Mouse (Mus musculus) liver, adult 2 months (tissue): Measurements from ENCODE around the gene Fblim1. TPM values are rescaled to one million over a fixed set of nuclear protein-coding genes. Genes with fewer than 3 reads are reported as not detected.

Experiments used
- DNase-seq: peaks from one replicate; pipeline ENCODE4 v3.0.0-alpha.2; 2011; ENCODE audit warnings: low read depth, low spot score; ENCODE audit errors: extremely low read depth
- H3K27ac ChIP-seq: fragments of 200-500 bp; replicated peaks from 2 replicates; pipeline ENCODE4 v1.5.1; 2012; ENCODE audit warnings: low read depth, mild to moderate bottlenecking, control low read depth, inconsistent platforms, low read length; ENCODE audit not compliant: insufficient read depth
- H3K27me3 ChIP-seq: fragments of 200-500 bp; 2 replicates; pipeline ENCODE4 v1.6.1; 2012; ENCODE audit warnings: mild to moderate bottlenecking, moderate library complexity, low read length, inconsistent platforms; ENCODE audit not compliant: control insufficient read depth, insufficient read depth
- H3K36me3 ChIP-seq: fragments of 200-500 bp; 2 replicates; pipeline ENCODE4 v1.6.1; 2012; ENCODE audit warnings: low read length, inconsistent platforms; ENCODE audit not compliant: control insufficient read depth, insufficient read depth
- H3K4me1 ChIP-seq: fragments of 200-500 bp; 2 replicates; pipeline ENCODE4 v1.6.1; 2011; ENCODE audit warnings: low read length; ENCODE audit not compliant: control insufficient read depth, insufficient read depth
- H3K4me3 ChIP-seq: fragments of 200-500 bp; 2 replicates; pipeline ENCODE4 v1.5.1; 2011; ENCODE audit warnings: low read depth, mild to moderate bottlenecking, control low read depth, low read length, moderate library complexity; ENCODE audit not compliant: insufficient read depth
- H3K79me2 ChIP-seq: fragments of 200-500 bp; 2 replicates; pipeline ENCODE4 v1.6.1; 2012; ENCODE audit warnings: inconsistent platforms, mild to moderate bottlenecking, low read length, moderate library complexity; ENCODE audit not compliant: control insufficient read depth, insufficient read depth
- H3K9ac ChIP-seq: fragments of 200-500 bp; 2 replicates; pipeline ENCODE4 v1.6.1; 2012; ENCODE audit warnings: low read depth, mild to moderate bottlenecking, control low read depth, inconsistent platforms, low read length
- CTCF ChIP-seq: fragments of 200-500 bp; IDR thresholded peaks from 2 replicates; pipeline ENCODE4 v1.5.1; 2011; ENCODE audit warnings: low read depth, low read length, control low read depth
- POLR2A ChIP-seq: fragments of 200-500 bp; IDR thresholded peaks from 2 replicates; pipeline ENCODE4 v1.6.1; 2011; ENCODE audit warnings: low read length, control low read depth; ENCODE audit not compliant: insufficient read depth; ENCODE audit errors: extremely low read depth
- WGBS: fragments of 180-500 bp; shearing (Covaris S2); methylation state at CpG from one replicate; pipeline ENCODE4 v1.1.7; 2018; 5-methylcytosine and 5-hydroxymethylcytosine counted together
- polyA plus RNA-seq: library from polyadenylated mRNA; depleted of rRNA; stranded (reverse); fragments of >200 nt; gene quantifications from 2 replicates; pipeline ENCODE4 v1.2.3, GENCODE M21; 2012
- total RNA-seq: library from RNA; depleted of rRNA; stranded (reverse); fragments of >200 nt; gene quantifications from 2 replicates; pipeline ENCODE4 v1.2.3, GENCODE M21; 2014

Fblim1 gene
- total and polyA plus RNA-seq, 2 experiments, result 0.37 to 0.86 TPM

- peak; percentile 87 for DNase-seq
- H3K4me1 ChIP-seq, result peaks cover 16% of the 10 kb centered on the region
- peak overlapping the region; percentile 83 for H3K9ac ChIP-seq
- H3K36me3 ChIP-seq, result peaks cover 2% of the 10 kb centered on the region; the same call in 1 of the 2 replicates
- no peaks in the 10 kb centered on the region for H3K27me3 ChIP-seq
- WGBS, result 9% methylated on average over 22 of the region's 22 CpGs
- peak overlapping the region; percentile 83 for H3K27ac ChIP-seq
- H3K4me3 ChIP-seq, result peak overlapping the region; percentile 73
- peaks cover 4% of the 10 kb centered on the region; the same call in 1 of the 2 replicates for H3K79me2 ChIP-seq
- TF ChIP-seq POLR2A (peak; percentile 76), CTCF (no peak)
These were observed 12.1 kb upstream of the Fblim1 start for GRCm38 (mm10) chr4:141617863-141618564.

GRCm38 (mm10) chr4:141617299-141617698 is 11.4 kb upstream of the Fblim1 start:
- 1% methylated on average over 20 of the region's 20 CpGs for WGBS

GRCm38 (mm10) chr4:141616811-141617210 is 10.9 kb upstream of the Fblim1 start:
- Histone ChIP-seq H3K9ac (no peak overlapping the region; the same call in 1 of the 2 replicates), H3K4me1 (peaks cover 7% of the 10 kb centered on the region), H3K36me3 (peaks cover 2% of the 10 kb centered on the region; the same call in 1 of the 2 replicates), H3K4me3 (no peak overlapping the region), H3K27me3 (no peaks in the 10 kb centered on the region), H3K79me2 (no peaks in the 10 kb centered on the region), H3K27ac (no peak overlapping the region)
- no peak for TF ChIP-seq CTCF
- 58% methylated on average over 6 of the region's 6 CpGs for WGBS
- no peak for DNase-seq

More at GRCm38 (mm10) chr4:141617299-141617698, 11.4 kb upstream of the Fblim1 start:
- peak; percentile 80 for TF ChIP-seq CTCF
- no peak for TF ChIP-seq POLR2A
- Histone ChIP-seq H3K9ac (peak overlapping the region; percentile 83), H3K36me3 (peaks cover 2% of the 10 kb centered on the region; the same call in 1 of the 2 replicates), H3K79me2 (peaks cover 3% of the 10 kb centered on the region; the same call in 1 of the 2 replicates), H3K4me1 (peaks cover 10% of the 10 kb centered on the region), H3K27me3 (no peaks in the 10 kb centered on the region), H3K27ac (peak overlapping the region; percentile 80), H3K4me3 (peak overlapping the region; percentile 73)
- DNase-seq, result peak; percentile 42

- H3K4me3 ChIP-seq, result no peak overlapping the region
- no peaks in the 10 kb centered on the region for H3K79me2 ChIP-seq
- H3K9ac ChIP-seq, result no peak overlapping the region
- H3K36me3 ChIP-seq, result peaks cover 2% of the 10 kb centered on the region; the same call in 1 of the 2 replicates
- H3K4me1 ChIP-seq, result peaks cover 7% of the 10 kb centered on the region
- no peaks in the 10 kb centered on the region for H3K27me3 ChIP-seq
- no peak for TF ChIP-seq CTCF
- TF ChIP-seq POLR2A, result no peak
- no peak for DNase-seq
- no peak overlapping the region for H3K27ac ChIP-seq
- 92% methylated on average over 14 of the region's 14 CpGs for WGBS
These were observed 9.1 kb upstream of the Fblim1 start for GRCm38 (mm10) chr4:141614946-141615345.

GRCm38 (mm10) chr4:141609538-141609937 is 3.6 kb upstream of the Fblim1 start:
- H3K27ac ChIP-seq, result no peak overlapping the region
- no peaks in the 10 kb centered on the region for H3K4me1 ChIP-seq
- WGBS, result 65% methylated on average over 6 of the region's 6 CpGs
- H3K36me3 ChIP-seq, result peaks cover 1% of the 10 kb centered on the region; the same call in 1 of the 2 replicates
- no peak for DNase-seq
- no peak for TF ChIP-seq CTCF
- TF ChIP-seq POLR2A, result no peak
- no peaks in the 10 kb centered on the region for H3K27me3 ChIP-seq
- no peak overlapping the region for H3K9ac ChIP-seq
- H3K4me3 ChIP-seq, result no peak overlapping the region
- no peaks in the 10 kb centered on the region for H3K79me2 ChIP-seq

- H3K79me2 ChIP-seq, result no peaks in the 10 kb centered on the region
- WGBS, result 93% methylated on average over 5 of the region's 5 CpGs
- peak overlapping the region; percentile 12; the same call in 1 of the 2 replicates for H3K9ac ChIP-seq
- DNase-seq, result no peak
- H3K27me3 ChIP-seq, result no peaks in the 10 kb centered on the region
- H3K4me3 ChIP-seq, result peak overlapping the region; percentile 34
- TF ChIP-seq POLR2A (no peak), CTCF (no peak)
- H3K36me3 ChIP-seq, result no peaks in the 10 kb centered on the region
- no peak overlapping the region for H3K27ac ChIP-seq
- no peaks in the 10 kb centered on the region for H3K4me1 ChIP-seq
These were observed 475 bp downstream of the Fblim1 start for GRCm38 (mm10) chr4:141605421-141605820.
